Mouse (Mus musculus): ENCODE data around the gene Abca13. TPM values are rescaled to one million over a fixed set of nuclear protein-coding genes. Genes with fewer than 3 reads are reported as not detected.
"Not testable (repeated sequence)": the region's sequence is repeated elsewhere in the genome, so short reads cannot be mapped to it uniquely, and the experiment has no call there.

Gene Abca13
- polyA plus RNA-seq, 1 experiment, result 0.03 TPM

DNA sequence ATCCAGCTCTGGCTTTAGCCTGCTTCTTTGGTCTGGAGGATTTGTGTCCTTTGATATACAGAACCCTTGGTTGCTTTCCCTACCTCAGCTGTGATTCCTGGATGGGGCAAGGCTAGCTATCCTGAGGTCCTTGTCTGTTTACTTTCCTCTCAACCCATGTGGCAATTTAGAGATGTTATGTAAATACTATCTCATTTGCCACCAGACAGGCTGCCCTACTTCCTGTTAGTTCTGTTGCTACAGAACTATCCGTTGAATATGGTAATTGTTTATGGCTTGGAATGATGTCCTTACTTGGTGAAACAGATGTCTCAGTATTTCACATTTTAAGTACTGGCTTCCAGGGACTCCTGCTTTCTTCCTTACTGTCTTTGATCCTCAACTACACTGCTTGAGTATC is 107.9 kb downstream of the Abca13 start:
- TF ChIP-seq POLR2A (IDR thresholded peaks at IDR 0.05; ENCODE audit: borderline replicate concordance, extremely low read depth, insufficient read depth, insufficient read length, poor library complexity, severe bottlenecking) (no peak), CTCF (IDR thresholded peaks at IDR 0.05; ENCODE audit: borderline replicate concordance, extremely low read depth, insufficient read depth, insufficient read length) (no peak)
- no peak for DNase-seq (ENCODE audit: low read depth)

GRCm38 (mm10) chr11:9305450-9305849 is 113.7 kb downstream of the Abca13 start:
- TF ChIP-seq POLR2A (IDR thresholded peaks at IDR 0.05; ENCODE audit: borderline replicate concordance, extremely low read depth, insufficient read depth, insufficient read length, poor library complexity, severe bottlenecking) (no peak), CTCF (IDR thresholded peaks at IDR 0.05; ENCODE audit: borderline replicate concordance, extremely low read depth, insufficient read depth, insufficient read length) (no peak)
- DNase-seq (ENCODE audit: low read depth), result no peak

- DNase-seq (ENCODE audit: low read depth), result no peak
- no peak for TF ChIP-seq CTCF (IDR thresholded peaks at IDR 0.05; ENCODE audit: borderline replicate concordance, extremely low read depth, insufficient read depth, insufficient read length)
- no peak for TF ChIP-seq POLR2A (IDR thresholded peaks at IDR 0.05; ENCODE audit: borderline replicate concordance, extremely low read depth, insufficient read depth, insufficient read length, poor library complexity, severe bottlenecking)
These were observed 124.8 kb downstream of the Abca13 start for GRCm38 (mm10) chr11:9316545-9316944.

DNA sequence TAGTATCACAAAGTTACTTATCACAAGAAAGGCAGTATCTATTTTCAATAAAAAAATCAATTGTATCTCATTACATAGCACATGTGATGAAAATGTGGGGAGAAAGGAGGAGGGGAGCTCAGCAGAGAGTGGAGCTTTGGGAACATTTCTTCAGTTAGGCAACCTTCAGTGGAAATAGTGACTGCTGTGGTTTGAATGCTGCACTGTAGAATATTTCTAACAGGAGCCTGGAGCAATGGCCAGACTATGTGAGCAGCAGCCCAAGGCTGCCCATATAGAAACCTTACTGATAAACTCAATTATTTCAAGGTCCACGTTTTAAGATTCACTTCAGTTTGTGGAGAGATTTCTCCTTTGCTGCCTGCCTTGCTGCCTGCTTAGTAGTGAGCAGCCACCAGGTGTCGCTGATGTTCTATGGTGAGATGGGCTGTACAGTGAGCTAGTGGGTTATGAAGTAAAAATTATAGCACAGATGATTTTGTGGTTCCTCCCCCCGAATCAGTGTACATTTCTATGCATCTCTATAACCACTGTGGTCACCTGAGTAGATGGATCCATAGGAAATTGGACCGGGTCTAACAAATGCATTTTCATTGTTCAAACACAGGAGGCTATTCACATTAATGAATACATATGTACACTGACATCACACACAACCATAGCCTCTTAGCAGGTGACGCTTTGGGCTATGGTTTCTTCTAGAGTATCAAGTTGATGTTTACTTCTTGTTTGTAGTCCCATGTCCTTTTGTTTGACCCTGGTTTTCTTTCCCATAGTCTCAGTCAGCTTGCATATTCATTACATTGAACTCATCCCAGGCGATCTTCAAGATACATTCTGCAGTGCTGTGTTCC is 125.6 kb downstream of the Abca13 start:
- TF ChIP-seq POLR2A (IDR thresholded peaks at IDR 0.05; ENCODE audit: borderline replicate concordance, extremely low read depth, insufficient read depth, insufficient read length, poor library complexity, severe bottlenecking) (no peak), CTCF (IDR thresholded peaks at IDR 0.05; ENCODE audit: borderline replicate concordance, extremely low read depth, insufficient read depth, insufficient read length) (peak; percentile 86; the same call in 1 of the 2 replicates)
- DNase-seq (ENCODE audit: low read depth), result peak; percentile 86

DNA sequence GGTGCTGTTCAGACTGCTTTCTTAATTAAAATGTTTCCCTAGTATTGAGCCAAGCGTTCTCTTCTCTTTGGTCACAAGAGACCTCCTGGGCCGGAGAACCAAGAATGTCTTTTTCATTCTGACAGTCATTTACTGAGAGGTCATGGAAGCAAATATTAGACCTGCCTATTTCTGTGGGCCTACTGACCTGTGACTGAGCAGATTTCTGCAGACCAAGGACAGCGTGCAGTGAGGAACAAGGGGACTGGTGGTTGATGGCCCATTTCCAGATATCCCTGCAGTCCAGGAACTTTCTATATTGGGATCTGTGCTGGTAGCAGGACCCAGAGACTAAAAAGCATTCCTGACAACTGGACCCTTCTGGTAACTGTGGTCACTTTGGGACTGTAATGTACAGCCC is 146.4 kb downstream of the Abca13 start:
- no peak for TF ChIP-seq POLR2A (IDR thresholded peaks at IDR 0.05; ENCODE audit: borderline replicate concordance, extremely low read depth, insufficient read depth, insufficient read length, poor library complexity, severe bottlenecking)
- no peak for TF ChIP-seq CTCF (IDR thresholded peaks at IDR 0.05; ENCODE audit: borderline replicate concordance, extremely low read depth, insufficient read depth, insufficient read length)
- DNase-seq (ENCODE audit: low read depth), result peak; percentile 1

GRCm38 (mm10) chr11:9347724-9348123 is 156.0 kb downstream of the Abca13 start:
- peak; percentile 46; the same call in 1 of the 2 replicates for TF ChIP-seq CTCF (IDR thresholded peaks at IDR 0.05; ENCODE audit: borderline replicate concordance, extremely low read depth, insufficient read depth, insufficient read length)
- TF ChIP-seq POLR2A (IDR thresholded peaks at IDR 0.05; ENCODE audit: borderline replicate concordance, extremely low read depth, insufficient read depth, insufficient read length, poor library complexity, severe bottlenecking), result no peak
- peak; percentile 22 for DNase-seq (ENCODE audit: low read depth)

DNA sequence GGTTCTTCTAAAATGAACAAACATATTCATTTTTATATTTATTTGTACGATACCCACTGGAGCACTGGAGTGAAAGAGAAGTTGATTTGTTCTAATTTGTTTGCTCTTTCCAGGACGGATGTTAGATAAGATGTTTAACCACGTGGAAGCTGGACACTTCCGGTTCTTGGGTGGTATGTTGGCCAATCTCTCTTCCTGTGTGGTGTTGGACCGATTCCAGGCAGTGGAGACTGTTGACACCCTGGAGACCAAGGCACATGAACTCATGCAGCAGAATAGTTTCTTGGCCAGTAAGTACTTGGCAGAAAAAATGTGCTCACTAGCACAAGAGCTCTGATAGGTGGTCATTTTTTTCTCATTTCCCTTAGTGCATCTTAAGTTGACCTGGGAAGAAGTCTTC is 181.4 kb downstream of the Abca13 start:
- TF ChIP-seq POLR2A (IDR thresholded peaks at IDR 0.05; ENCODE audit: borderline replicate concordance, extremely low read depth, insufficient read depth, insufficient read length, poor library complexity, severe bottlenecking), result no peak
- TF ChIP-seq CTCF (IDR thresholded peaks at IDR 0.05; ENCODE audit: borderline replicate concordance, extremely low read depth, insufficient read depth, insufficient read length), result no peak
- no peak for DNase-seq (ENCODE audit: low read depth)

- DNase-seq (ENCODE audit: low read depth), result not testable (repeated sequence)
These were observed 182.7 kb downstream of the Abca13 start for GRCm38 (mm10) chr11:9374426-9374825.

- DNase-seq (ENCODE audit: low read depth), result no peak
- TF ChIP-seq POLR2A (IDR thresholded peaks at IDR 0.05; ENCODE audit: borderline replicate concordance, extremely low read depth, insufficient read depth, insufficient read length, poor library complexity, severe bottlenecking) (no peak), CTCF (IDR thresholded peaks at IDR 0.05; ENCODE audit: borderline replicate concordance, extremely low read depth, insufficient read depth, insufficient read length) (no peak)
These were observed 196.8 kb downstream of the Abca13 start for GRCm38 (mm10) chr11:9388520-9388919.

- TF ChIP-seq POLR2A (IDR thresholded peaks at IDR 0.05; ENCODE audit: borderline replicate concordance, extremely low read depth, insufficient read depth, insufficient read length, poor library complexity, severe bottlenecking) (no peak), CTCF (IDR thresholded peaks at IDR 0.05; ENCODE audit: borderline replicate concordance, extremely low read depth, insufficient read depth, insufficient read length) (no peak)
- no peak for DNase-seq (ENCODE audit: low read depth)
These were observed 225.2 kb downstream of the Abca13 start for GRCm38 (mm10) chr11:9416946-9417345.

DNA sequence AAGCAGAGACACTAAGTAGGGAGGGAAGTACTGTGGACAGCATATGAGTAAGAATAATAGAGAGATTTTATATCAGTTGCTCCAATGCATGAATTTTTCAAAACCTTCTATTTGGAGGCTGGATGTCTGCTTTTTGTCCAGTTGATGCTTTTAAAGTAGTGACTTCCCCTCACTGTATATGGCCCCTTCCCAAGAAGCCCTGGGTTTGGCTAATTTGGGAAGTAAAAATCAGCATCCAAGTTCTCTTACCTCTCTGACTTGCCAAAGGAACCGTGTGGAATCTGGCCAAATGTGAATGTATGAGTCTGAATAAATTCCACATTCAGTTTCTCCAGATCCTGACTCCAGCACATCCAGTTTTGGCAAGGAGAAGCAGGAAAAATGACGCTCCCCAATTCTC is 228.5 kb downstream of the Abca13 start:
- DNase-seq (ENCODE audit: low read depth), result no peak
- no peak for TF ChIP-seq POLR2A (IDR thresholded peaks at IDR 0.05; ENCODE audit: borderline replicate concordance, extremely low read depth, insufficient read depth, insufficient read length, poor library complexity, severe bottlenecking)
- no peak for TF ChIP-seq CTCF (IDR thresholded peaks at IDR 0.05; ENCODE audit: borderline replicate concordance, extremely low read depth, insufficient read depth, insufficient read length)

GRCm38 (mm10) chr11:9427411-9427810 is 235.7 kb downstream of the Abca13 start:
- DNase-seq (ENCODE audit: low read depth), result no peak
- TF ChIP-seq POLR2A (IDR thresholded peaks at IDR 0.05; ENCODE audit: borderline replicate concordance, extremely low read depth, insufficient read depth, insufficient read length, poor library complexity, severe bottlenecking), result no peak
- no peak for TF ChIP-seq CTCF (IDR thresholded peaks at IDR 0.05; ENCODE audit: borderline replicate concordance, extremely low read depth, insufficient read depth, insufficient read length)

Measured in brain, embryonic 14.5 days (tissue).